Mouse (Mus musculus) heart, postnatal 14 days (tissue): ENCODE results near the gene Ap5s1. TPM values are rescaled to one million over a fixed set of nuclear protein-coding genes. Genes with fewer than 3 reads are reported as not detected.

ENCODE experiments used
- DNase-seq, 2 experiments: peaks; one replicate each; pipeline ENCODE4 v3.0.0; 2021 to 2022
- intact Hi-C: fragments of 180-260 bp; cut with DNase I; formaldehyde crosslinking; loops from one replicate; pipeline ENCODE4 v1.15.1; 2025
- total RNA-seq, 2 experiments: library from RNA; stranded (reverse); gene quantifications; 2 replicates each; pipeline ENCODE4 v1.2.3; 2021

Ap5s1 gene
- total RNA-seq, 2 experiments from 2014 or later = 37.3 to 40.8 TPM

DNA sequence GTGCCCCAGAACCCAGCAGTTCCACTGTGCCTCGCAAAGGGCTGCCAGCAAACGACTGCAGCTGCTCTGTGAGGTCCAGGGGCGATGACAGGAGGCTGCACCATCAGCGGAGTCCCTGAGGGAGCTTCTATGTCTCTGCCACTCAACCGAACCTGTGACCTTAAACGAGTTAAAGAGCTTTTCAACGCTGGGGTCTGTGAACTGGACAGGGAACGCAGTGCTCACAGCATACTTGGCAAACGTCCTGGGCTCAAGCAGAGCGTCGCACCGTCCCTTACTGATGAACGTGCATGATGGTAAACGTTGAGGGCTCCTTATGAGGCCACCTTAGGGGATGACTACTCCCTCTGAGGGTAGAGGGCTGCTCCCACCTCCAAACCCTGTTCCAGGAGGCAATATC is 20.5 kb upstream of the Ap5s1 start:
- intact Hi-C loops = no loop called here
- DNase-seq = no peak

DNA sequence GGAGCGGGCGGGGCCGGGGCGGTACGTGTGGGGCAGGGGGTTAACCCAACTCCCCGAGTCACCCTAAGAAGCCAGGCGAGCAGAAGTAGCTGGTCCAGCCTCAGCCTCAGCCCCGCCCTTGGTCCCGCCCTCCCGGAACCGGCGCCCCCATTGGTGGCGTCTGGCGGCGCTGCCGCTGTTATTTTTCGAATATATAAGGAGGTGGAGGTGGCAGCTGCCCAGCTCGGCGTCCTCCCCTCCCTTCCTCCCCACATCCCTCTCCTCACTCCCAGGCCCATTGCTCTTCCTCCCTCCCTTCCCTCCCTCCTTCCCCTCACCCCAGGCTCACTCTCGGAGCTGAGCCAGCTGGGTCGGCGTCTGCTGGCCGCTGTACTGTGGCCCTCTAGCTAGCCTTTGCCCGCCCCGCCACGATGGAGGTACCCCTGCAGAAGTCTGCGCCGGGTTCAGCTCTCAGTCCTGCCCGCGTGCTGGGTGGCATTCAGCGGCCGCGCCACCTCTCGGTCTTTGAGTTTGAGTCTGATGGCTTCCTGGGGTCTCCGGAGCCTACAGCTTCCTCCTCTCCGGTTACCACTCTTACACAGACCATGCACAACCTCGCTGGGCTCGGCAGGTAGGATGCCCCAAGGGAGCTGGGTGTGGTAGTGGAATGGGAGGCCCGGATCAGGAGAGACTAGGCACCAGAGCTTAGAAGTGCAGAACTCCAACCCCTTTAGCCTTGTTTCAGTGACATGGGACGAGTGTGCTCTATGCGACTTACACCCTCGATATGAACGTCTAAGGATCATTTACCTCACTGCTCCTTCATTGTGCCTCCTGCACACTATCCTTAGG is 19.9 kb upstream of the Ap5s1 start, which contains the start of the genes Cdc25b and Spef1:
Gene Cdc25b, plus strand, starts transcription at position 179 of the 831 bp plus-strand sequence.
Gene Spef1, minus strand, starts transcription at position 512 of the 831 bp plus-strand sequence.
- peak; percentile 84 to 89 for DNase-seq
- intact Hi-C loops = no loop called here

DNA sequence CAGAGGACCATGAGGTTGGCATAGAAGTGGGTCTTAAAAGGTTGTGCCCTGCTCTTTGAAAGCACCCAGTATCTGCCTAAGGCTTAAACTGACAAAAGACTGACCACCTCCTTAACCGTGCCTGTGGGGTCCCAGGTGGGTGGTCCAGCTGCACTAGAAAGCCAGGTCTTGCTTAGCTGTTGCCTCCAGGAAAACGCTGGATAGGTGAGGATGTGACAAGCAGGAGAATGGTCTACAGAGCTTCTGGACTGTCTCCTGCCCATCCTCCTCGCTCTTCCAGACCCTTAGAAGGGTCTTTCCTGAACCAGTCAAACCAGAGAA is 19.3 kb upstream of the Ap5s1 start:
- intact Hi-C loops = no loop called here
- no peak for DNase-seq

DNA sequence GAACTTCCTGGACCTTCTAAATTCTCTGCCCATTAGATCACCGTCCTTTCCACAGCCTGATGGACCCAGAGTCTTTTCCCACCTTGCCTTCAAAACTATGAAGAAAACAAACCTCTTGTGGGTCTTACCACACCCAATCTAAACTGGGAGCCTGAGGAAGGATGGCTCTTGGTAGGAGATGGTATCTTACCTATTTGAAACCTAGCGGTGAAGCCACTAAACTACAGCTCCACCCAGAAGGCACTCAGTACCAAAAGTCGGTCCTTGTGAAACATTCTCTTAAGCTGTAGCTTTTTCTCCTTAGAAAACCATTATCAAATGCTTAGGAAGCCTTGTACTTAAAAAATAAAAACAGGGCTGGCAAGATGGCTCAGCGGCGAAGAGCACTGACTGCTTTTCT is 18.6 kb upstream of the Ap5s1 start:
- no peak for DNase-seq
- intact Hi-C loops = no loop called here

DNA sequence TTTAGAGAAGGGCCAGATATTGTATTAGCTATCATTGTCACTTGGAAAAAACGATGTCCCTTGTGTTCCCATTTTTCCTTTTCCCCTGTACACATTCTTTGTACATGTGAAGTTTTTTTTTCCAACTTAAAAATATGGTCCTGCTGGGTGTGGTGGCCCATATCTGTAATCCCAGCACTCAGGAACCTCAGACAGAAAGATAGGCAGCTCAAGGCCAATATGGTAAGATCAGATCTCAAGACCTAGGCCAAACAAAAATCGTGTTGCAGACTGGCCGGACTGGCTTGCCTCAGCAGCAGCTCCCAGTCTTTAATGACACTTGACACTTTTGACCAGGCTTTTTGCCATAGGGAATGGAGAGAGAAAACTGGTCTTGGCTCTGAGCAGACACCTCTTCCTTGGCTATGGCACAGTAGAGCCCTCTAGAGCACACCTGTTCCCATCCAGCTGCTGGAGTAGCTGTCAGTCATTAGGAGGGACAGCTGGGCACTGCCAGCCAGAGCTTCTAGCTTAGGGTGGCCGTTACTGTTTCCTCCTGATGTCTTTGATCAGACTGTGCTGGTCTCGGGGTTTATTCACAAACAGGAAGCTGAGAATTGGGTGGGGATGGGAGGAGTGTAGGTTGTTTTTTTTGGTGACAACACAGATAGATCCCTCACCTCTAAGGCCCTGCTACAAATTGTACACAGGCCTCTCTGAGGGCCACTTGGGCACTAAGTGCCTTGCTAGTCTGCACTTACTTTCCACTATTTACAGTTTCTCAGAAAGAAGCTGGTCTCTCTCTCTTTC is 17.2 kb upstream of the Ap5s1 start:
- no peak for DNase-seq
- intact Hi-C loops = no loop called here

DNA sequence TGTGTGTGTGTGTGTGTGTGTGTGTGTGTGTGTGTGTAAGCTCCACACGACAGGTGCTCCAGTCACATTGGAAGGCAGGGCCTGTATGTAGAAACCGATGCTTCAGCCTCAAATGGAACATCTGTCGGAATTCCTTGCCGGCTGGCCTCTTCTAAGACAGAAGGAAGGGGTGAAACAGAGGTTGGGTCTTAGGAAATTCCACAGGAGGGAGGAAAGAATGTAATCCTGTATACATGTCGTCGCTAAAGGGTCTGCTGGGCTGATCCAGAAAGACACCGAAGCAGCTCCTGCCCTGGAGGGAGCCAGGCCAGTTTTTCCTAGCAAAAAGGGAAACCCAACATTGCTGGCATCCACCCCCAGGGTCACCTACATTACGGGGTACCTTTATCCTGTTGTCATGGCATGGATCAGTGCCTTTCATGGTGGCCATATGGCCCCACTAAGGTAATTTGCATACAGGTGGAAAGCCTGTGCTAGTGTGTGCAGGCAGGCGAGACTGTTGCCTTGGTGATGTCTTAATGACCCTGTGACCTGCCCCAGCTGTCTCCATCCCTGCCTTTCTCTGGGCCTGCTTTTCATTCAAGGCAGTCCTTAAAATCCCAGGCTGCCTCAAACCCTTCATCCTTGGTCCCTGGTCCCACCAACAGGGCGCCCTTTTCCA is 16.4 kb upstream of the Ap5s1 start:
- DNase-seq = no peak
- intact Hi-C loops = no loop called here

DNA sequence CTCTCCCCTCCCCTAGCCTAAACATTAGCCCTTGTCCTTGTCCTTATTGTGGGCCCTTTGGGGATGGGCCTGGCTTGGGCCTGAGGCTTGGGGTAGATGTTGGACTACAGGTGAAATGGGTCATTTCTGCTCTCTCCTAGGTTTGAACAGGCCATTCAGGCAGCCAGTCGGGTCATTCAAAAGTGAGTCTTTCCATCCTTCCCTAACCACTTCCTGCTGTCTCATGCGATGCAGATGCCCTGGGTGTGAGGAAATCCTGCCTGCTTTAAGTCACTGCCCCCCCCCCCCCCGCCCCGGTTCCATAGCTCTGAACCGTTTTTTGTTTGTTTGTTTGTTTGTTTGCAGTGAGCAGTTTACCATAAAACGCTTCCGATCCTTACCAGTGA is 15.9 kb upstream of the Ap5s1 start:
- DNase-seq = no peak
- intact Hi-C loops = no loop called here

DNA sequence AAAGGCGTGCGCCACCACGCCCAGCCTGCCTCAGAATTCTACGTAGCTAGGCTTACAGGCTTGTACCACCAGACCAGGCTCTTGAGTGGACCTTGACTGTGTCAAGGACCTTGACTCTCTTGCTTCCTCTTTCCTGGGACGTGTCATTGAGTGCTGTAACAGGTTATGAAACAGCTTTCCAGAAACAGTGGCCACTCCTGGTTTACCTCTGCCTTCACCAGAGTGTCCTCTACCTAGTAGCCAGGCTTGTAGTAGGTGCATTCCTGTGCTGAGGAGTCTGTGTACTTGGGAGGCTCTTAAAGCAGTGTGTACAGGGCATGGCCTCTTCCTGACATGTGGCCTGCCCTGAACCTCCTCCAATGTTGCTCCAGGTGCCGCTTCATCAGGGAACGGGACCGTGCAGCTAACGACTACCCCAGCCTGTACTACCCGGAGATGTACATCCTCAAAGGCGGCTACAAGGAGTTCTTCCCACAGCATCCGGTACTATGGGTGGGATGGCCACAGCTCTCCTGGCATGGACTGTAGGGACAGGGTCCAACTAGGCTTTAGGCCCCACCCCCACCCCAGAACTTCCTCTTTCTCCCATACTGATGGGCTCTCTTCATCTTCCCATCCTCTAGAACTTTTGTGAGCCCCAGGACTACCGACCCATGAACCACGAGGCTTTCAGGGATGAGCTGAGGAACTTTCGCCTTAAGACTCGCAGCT is 10.1 kb upstream of the Ap5s1 start:
- intact Hi-C loops = no loop called here
- no peak for DNase-seq

DNA sequence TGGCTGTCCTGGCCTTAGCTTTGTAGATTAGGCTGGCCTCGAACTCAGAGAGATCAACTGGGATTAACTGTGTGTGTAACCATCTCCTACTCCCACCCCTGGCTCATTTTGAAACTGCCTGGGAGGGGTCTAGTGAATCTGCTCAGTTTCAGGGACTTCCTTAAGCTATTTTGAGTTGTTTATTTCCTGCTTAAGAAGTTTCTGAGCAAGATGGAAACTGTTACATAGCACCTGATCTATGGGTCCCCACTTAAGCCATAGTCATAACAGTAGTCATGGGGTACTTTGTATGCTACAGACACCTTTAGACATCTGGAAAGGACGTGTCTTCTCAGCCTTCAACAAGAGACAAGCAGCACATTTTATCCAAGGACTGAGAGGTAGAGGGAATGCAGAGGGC is 6.2 kb upstream of the Ap5s1 start:
- intact Hi-C loops = no loop called here
- DNase-seq = no peak

DNA sequence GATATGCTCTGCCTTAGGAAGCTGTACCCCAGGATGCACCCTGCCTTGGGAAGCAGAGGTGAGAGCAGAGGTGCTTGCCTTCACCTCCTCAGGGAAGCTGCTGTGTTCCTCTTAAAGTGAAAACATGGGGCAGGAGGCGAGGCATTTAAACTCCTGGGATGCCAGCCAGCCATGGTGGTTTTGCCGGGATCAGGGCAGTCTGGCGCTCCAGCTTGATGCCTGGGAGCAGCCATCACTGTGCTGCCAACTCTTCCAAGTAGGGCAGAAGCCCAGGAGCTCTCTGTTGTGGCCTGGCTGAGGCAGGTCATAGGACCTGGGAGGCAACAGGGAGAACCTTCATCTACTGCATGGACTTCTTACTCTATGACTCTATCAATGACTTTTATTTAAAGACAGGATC is 5.6 kb upstream of the Ap5s1 start:
- intact Hi-C loops = no loop called here
- DNase-seq = no peak

DNA sequence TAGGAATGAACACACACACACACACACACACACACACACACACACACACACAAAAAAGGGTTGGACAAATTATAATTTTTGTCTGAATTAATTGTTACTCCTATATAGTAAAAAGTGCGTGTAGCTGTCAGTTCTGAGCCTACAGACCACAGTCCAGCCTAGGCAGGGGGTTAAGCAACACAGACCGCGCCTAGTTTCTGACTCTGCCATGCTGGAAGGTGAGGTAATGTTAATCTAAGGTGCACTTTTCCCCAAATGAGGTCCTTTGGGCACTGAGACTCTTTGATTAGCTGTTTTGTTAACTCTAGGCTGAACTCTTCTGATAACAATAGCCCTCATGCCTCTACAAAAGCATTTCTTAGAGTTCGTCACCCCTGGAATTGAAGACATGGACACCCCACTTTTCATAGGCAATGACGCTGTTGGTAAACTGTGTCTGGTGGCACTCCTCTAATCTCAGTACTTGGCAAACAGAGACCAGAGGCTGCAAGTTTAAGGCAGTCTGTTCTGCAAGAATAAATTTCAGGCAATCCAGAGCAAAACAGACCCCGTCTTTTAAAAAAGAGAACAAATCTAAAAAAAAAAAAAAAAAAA is 3.0 kb upstream of the Ap5s1 start:
- DNase-seq = no peak
- intact Hi-C loops = no loop called here

DNA sequence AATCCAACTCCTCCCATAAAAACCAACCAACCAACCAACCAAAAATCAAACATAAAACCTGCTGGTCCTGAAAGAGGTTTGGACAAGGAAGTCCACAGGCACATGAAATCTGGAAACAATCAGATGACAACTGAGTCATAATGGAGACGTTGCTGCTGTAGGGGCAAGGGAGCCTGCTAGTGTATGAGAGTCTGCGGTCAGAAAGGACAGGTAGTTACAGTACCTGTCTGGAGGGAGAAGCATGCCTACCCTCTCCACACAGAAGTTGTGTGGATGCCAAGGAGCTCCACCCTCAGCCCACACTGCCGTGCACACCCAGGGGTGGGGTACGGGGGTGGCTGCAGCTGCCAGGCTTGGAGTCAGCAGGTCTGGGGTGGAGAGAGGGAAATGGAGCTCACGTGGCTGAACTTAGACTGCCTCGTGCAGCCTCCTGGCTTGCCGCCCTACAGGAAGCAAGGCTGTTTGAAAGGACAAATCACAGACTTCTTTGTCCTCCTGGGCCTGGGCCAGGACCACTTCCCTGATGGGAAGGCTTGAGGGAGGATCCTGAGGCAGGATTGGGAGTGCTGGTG is 2.4 kb upstream of the Ap5s1 start:
- intact Hi-C loops = no loop called here

DNA sequence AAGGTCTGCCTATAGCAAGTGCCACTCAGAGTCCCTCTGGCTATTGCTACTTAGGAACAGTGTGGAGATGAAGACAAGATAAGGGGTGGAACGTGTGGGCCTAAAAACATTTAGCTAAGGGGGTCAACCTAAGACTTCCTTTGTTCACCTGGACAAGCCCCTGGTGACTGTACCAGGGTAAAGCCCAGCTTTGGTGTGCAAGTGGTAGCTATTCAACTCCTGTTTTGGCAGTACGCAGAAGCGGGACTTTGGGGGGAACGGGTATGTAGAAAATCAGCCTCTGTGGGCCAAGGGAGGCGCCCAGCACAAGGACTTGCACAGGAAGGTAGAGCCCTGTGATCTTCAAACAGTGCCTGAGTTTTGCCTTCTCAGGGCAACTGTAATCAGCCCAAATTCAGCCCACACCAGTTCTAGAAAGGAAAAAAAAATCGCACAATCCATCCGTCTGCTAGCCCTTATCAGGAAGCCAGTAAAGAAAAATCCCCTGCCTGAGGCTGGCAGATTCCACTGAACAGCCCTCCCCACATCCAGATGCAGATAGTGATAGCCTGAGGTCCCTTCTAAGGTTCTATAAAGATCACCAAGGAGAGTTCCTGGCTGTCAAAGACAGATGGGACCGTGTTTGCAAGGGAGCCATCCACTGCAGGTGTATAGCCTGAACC is 1.2 kb upstream of the Ap5s1 start:
- no peak for DNase-seq
- intact Hi-C loops = no loop called here

More for the DNA sequence above, 2.4 kb upstream of the Ap5s1 start:
- peak; percentile 92 to 97 for DNase-seq

DNA sequence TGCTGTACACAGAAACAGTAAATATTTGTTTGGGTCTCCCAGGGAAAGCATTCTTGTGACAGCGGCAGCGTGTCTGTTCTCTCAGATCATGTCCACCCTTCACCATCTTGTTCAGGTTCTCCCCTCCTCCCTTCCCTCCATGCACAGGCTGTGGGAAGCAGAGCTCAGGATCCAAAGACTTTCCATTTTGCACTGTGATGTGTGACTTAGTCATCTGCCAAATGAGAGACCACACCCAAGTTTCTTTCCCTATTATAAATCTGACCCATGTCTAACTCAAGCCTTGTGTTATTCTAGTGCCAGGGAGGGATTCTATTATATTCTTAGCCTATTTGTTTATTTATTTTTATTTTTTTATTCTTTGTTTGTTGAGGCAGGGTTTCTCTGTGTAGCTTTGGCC is 1.5 kb downstream of the Ap5s1 start:
- DNase-seq = no peak
- intact Hi-C loops = loop anchor here (2.0 kb wide), 1 partner anchor 28 kb away; the partner anchor contains the start of gene Cenpb

DNA sequence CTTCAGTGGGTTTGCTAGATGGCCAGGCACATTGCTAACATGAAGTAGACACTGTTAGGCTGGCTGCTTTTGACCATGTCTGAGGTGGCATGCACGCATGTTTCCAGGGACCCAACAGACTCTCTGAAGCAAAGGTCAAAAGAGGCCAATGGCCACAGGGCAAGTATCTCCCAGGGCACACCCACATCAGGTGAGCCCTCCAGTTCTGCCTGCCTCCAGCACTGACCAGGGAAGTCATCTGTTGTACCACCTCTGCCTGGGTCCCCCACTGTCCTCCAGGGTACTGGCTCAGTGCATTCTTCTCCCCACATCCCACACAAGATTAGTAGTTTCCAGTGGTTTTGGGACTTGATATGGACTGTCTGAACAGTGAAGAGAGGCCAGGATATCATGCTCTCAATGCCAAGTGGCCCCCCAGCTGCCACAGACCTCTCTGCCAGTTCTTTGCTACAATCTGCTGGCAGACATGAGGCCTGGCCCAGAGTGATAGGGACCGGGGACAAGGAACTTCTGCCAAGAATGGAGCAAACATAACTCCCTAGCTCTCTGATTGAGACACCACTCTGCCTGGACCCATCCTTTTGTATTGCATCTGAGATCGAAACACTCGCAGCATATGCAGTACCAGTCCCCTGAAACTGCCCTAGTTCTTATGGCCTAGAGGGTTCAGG is 2.4 kb downstream of the Ap5s1 start:
- intact Hi-C loops = loop anchor here (2.0 kb wide), 1 partner anchor 28 kb away; the partner anchor contains the start of gene Cenpb
- peak in 1 of 2 experiments; percentile 36 for DNase-seq

DNA sequence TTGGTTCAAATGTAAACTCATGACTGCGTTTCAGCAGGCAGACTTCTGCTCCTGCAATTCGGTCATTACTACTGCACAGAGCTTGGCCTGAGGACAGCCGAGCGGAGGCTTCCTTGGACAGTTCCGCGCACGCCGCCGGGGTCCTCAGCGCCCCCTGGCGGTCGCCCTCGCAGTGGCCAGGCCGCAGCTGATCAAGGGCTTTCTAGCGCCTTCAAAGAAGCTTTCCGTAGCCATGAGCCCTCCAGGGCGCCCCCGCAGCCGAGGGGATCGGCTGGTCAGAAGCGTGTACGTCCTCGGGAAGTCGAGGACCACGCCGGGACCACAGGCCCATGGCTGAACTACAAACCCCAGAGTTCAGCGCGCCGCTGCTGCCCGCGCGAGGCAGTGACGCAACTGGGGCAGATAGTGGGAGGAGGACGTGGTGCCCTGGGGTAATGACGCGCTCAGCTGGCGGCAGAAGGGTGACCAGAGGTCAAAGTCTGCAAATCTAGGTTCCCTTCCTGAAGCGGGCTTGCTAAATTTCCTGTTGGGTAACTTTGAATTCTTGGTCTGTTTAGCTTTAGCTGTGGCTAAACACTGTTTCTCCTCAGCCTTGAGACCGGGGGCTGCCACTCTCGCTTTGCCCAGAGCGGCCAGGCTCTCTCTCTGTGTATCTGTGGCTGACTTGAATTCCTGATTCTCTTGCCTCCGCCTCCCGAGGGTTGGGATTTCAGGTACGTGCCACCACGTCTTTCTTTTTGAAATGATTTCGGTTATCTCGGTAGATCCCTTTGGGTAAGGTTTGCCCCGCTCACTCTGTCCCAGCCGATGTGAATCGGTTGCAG is 3.3 kb downstream of the Ap5s1 start:
- DNase-seq = peak; percentile 96 to 98
- intact Hi-C loops = loop anchor here (2.0 kb wide), 2 partner anchors 29 to 115 kb away; partner anchors contain the start of gene Cenpb

DNA sequence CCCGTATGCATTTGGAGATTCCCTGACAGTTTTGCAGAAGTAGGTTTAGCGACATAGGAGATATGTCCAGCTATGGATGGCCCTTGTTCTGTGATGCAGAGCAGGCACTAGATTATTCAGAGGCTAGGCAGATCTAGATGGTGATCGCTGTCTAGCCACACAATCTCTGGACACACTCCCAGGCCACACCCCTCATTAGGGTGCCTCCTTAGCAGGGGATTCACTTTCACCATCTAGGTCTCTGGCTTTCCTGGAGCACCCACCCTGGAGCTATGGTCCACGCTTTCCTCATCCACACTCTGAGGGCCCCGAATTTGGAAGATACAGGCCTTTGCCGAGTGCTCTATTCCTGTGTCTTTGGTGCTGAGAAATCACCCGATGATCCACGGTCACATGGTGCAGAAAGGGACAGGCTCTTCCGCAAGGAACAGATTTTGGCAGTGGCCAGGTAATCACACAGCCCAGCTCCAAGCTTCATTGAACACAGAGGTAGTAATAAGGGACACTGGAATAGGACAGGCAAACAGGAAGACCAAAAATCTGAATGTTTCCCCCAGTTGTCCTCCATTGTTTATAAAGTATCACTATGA is 4.2 kb downstream of the Ap5s1 start:
- intact Hi-C loops = loop anchor here (2.0 kb wide), 1 partner anchor 116 kb away; no protein-coding TSS in a partner anchor
- DNase-seq = peak in 1 of 2 experiments; percentile 38
